ENCODE assay signal across 8 mouse cellular contexts in the genomic region with DNA sequence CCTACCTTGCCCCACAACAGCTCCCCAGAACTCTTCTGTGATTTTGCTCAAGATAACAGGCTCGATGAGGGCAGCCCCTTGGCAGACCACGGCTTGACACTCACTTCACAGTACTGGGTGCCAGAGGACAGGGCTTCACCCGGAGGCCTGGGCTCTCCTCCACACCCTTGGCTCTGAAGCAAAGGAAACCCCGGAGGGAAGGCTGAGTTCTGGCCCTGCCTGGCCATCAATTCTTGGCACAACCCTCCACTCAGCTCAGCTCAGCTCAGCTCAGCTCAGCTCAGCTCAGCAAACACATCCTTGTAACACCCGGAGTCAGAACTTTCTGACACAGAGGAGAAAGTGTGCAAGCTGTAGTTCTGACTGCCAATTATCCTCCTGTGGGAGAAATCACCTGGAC. TPM values are rescaled to one million over a fixed set of nuclear protein-coding genes. Genes with fewer than 3 reads are reported as not detected.
A peak's percentile ranks its signal among the peaks of the same experiment; 100 is the strongest.
DNase-seq lines count a peak whose midpoint lies in the region; ATAC-seq and TF ChIP-seq lines count a peak whose summit lies in the region.

No protein-coding gene starts in this region.

- H3K9me3 ChIP-seq in forebrain, postnatal 0 days (ENCODE audit: low read length): no peaks in the 10 kb centered on the region
- H3K9me3 ChIP-seq in hindbrain, embryonic 12.5 days (replicated peaks): no peaks in the 10 kb centered on the region

- H3K4me3 ChIP-seq in lung, adult 2 months (replicated peaks; ENCODE audit: extremely low read depth, low read depth, low read length): no peak overlapping the region
- H3K4me3 ChIP-seq in forebrain, postnatal 0 days (ENCODE audit: low read depth, low read length): no peak overlapping the region
- H3K4me3 ChIP-seq in hindbrain, embryonic 12.5 days: no peak overlapping the region

- peak overlapping the region; percentile 62 for H3K27ac ChIP-seq in forebrain, postnatal 0 days (ENCODE audit: low read depth, low read length)
- peak overlapping the region; percentile 77 for H3K27ac ChIP-seq in hindbrain, embryonic 12.5 days

- WGBS in lung, adult 2 months: 9% methylated on average over 5 of the region's 5 CpGs
- WGBS in forebrain, postnatal 0 days: 25% methylated on average over 5 of the region's 5 CpGs
- 63% methylated on average over 5 of the region's 5 CpGs for WGBS in hindbrain, embryonic 12.5 days

- H3K4me1 ChIP-seq in lung, adult 2 months (ENCODE audit: control insufficient read depth, insufficient read depth, low read length): peaks cover 36% of the 10 kb centered on the region
- peaks cover 29% of the 10 kb centered on the region for H3K4me1 ChIP-seq in forebrain, postnatal 0 days (ENCODE audit: insufficient read depth)
- H3K4me1 ChIP-seq in hindbrain, embryonic 12.5 days: peaks cover 77% of the 10 kb centered on the region

- DNase-seq in lung, adult 18-20 months: peak; percentile 72
- no peak for DNase-seq in lung, adult 2 months
- peak; percentile 67 for DNase-seq in forebrain, postnatal 0 days
- peak; percentile 75 for DNase-seq in lung, postnatal 25 days (ENCODE audit: low spot score)
- no peak for DNase-seq in layer of hippocampus, postnatal 14 days (ENCODE audit: low spot score in 2 of 2)
- no peak for DNase-seq in spleen, postnatal 10 days (ENCODE audit: low spot score in 2 of 2)

- TF ChIP-seq POLR2A in lung, adult 2 months (IDR thresholded peaks at IDR 0.05; ENCODE audit: borderline replicate concordance, extremely low read depth, low read depth, low read length): no peak

- H3K4me2 ChIP-seq in forebrain, postnatal 0 days (ENCODE audit: low read depth): no peak overlapping the region
- H3K4me2 ChIP-seq in hindbrain, embryonic 12.5 days (replicated peaks): no peak overlapping the region

- no peaks in the 10 kb centered on the region; the same call in 1 of the 2 replicates for H3K36me3 ChIP-seq in forebrain, postnatal 0 days (ENCODE audit: insufficient read depth)
- no peaks in the 10 kb centered on the region for H3K36me3 ChIP-seq in hindbrain, embryonic 12.5 days

- H3K9ac ChIP-seq in forebrain, postnatal 0 days: no peak overlapping the region
- H3K9ac ChIP-seq in hindbrain, embryonic 12.5 days: no peak overlapping the region

- no peaks in the 10 kb centered on the region for H3K27me3 ChIP-seq in forebrain, postnatal 0 days (ENCODE audit: insufficient read depth, low read length)
- H3K27me3 ChIP-seq in hindbrain, embryonic 12.5 days: no peaks in the 10 kb centered on the region

- ATAC-seq in forebrain, postnatal 0 days: peak; percentile 56
- no peak for ATAC-seq in hindbrain, embryonic 12.5 days (ENCODE audit: low FRiP score)
- no peak for ATAC-seq in erythroblast, adult 5-6 weeks (replicated peaks; ENCODE audit: low FRiP score, poor library complexity, severe bottlenecking)

- no peak for TF ChIP-seq CTCF in lung, adult 2 months (IDR thresholded peaks at IDR 0.05; ENCODE audit: insufficient read depth, low read length)
- TF ChIP-seq CTCF in forebrain, postnatal 0 days (IDR thresholded peaks at IDR 0.05; ENCODE audit: low read depth): no peak

RNA-seq across cellular contexts. Expression of gene Ncor2, which starts 30.3 kb away (rescaled TPM):
- 65.5 and 78.9 TPM in 2 replicates for polyA plus RNA-seq in lung, adult 2 months (2012; rRNA removed)
- 12.7 and 13.4 TPM in 2 replicates for total RNA-seq in forebrain, postnatal 0 days (2014; rRNA removed)
- polyA plus RNA-seq in forebrain, postnatal 0 days (2015; fragmentation: Nextera tagmentation; extraction: Ambion mirVana): 11.6 and 16.8 TPM in 2 replicates
- polyA plus RNA-seq in hindbrain, embryonic 12.5 days (2016; fragmentation: Nextera tagmentation; extraction: Ambion mirVana): 30.2 and 31.0 TPM in 2 replicates
- total RNA-seq in erythroblast, adult 5-6 weeks (2015; ENCODE audit: low replicate concordance): 15.8 and 18.2 TPM in 2 replicates
- 6.0 and 8.0 TPM in 2 replicates for total RNA-seq in erythroblast, adult 5-6 weeks (2017; ENCODE audit: low replicate concordance)
- total RNA-seq in layer of hippocampus, postnatal 14 days (2021): 100 to 1,000 TPM; 238 to 254 TPM

Comparison
In these comparisons a context has a peak if more than half of its experiments do, and no peak if none do; other contexts are left out.
1. DNase-seq: peak in lung, adult 18-20 months (2 of 2), forebrain, postnatal 0 days (single experiment) and lung, postnatal 25 days (single experiment); none in lung, adult 2 months (single experiment), layer of hippocampus, postnatal 14 days (0 of 2) and spleen, postnatal 10 days (0 of 2).
2. RNA of gene Ncor2, which starts 30.3 kb away (total RNA-seq): 238 to 254 TPM in layer of hippocampus, postnatal 14 days; 6.0 to 18.2 TPM in erythroblast, adult 5-6 weeks and 12.7 to 13.4 TPM in forebrain, postnatal 0 days; every median in the first group is over 10 times any median in the second.